Mouse (Mus musculus) gonadal fat pad, adult 2 months (tissue): ENCODE data around the gene Arl2. TPM values are rescaled to one million over a fixed set of nuclear protein-coding genes. Genes with fewer than 3 reads are reported as not detected.
"Not testable (repeated sequence)": the region's sequence is repeated elsewhere in the genome, so short reads cannot be mapped to it uniquely, and the experiment has no call there.

ENCODE experiments used
- DNase-seq: peaks from one replicate; pipeline ENCODE4 v3.0.0-alpha.2; 2012; ENCODE audit warnings: low read depth
- polyA plus RNA-seq: library from polyadenylated mRNA; depleted of rRNA; stranded (reverse); fragments of >200 nt; gene quantifications from 2 replicates; pipeline ENCODE4 v1.2.3, GENCODE M21; 2012; rRNA removed

The Arl2 gene
- polyA plus RNA-seq: 141 and 162 TPM in 2 replicates

GRCm38 (mm10) chr19:6141394-6141749 lies at the start of gene Arl2:
Gene Arl2 (minus strand): TSS chr19:6141548.
- DNase-seq: no peak

GRCm38 (mm10) chr19:6184131-6184530 lies 42.8 kb upstream of the Arl2 start, which contains the start of gene Majin:
Gene Majin (plus strand): TSS chr19:6184388.
- no peak for DNase-seq

GRCm38 (mm10) chr19:6182534-6182933 lies 41.2 kb upstream of the Arl2 start:
- DNase-seq: no peak

DNA sequence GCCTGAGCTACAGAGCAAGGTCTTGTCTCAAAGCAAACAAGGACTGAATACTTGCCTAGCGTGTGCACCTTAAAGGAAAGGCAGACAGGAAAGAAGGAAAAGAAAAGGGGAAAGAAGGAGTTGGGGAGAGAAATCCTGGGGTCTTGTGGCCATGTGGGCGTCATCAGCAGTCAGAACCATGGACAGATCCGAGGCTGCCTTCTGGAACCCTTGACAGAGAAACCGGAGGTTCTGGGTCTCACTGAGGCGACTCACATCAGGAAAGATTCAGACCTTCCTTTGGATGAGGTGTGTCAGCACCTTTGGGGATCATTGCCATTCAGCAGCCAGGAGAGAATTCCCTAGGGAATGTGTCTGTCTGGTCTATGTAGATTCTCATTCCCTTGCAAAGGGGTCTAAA lies 40.3 kb upstream of the Arl2 start:
- no peak for DNase-seq

DNA sequence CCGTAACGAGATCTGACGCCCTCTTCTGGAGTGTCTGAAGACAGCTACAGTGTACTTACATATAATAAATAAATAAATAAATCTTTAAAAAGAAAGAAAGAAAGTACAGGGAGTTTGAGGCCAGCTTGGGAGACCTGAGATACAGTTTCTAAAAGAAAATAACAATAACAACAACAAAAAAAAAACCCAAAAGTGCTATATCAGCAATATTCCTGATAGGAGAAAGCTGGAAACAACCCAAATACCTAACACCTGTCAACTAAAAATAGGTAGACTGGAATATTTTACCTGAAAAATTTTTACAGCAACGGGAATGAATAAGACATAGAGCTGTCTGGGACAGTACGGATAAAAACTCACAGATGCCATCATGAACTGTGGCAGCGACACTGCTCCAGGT lies 37.4 kb upstream of the Arl2 start:
- no peak for DNase-seq

- no peak for DNase-seq
These were observed 33.4 kb upstream of the Arl2 start for GRCm38 (mm10) chr19:6174771-6175170.

GRCm38 (mm10) chr19:6171215-6171614 lies 29.9 kb upstream of the Arl2 start:
- DNase-seq: no peak

- no peak for DNase-seq
These were observed 25.4 kb upstream of the Arl2 start for GRCm38 (mm10) chr19:6166750-6167149.

DNA sequence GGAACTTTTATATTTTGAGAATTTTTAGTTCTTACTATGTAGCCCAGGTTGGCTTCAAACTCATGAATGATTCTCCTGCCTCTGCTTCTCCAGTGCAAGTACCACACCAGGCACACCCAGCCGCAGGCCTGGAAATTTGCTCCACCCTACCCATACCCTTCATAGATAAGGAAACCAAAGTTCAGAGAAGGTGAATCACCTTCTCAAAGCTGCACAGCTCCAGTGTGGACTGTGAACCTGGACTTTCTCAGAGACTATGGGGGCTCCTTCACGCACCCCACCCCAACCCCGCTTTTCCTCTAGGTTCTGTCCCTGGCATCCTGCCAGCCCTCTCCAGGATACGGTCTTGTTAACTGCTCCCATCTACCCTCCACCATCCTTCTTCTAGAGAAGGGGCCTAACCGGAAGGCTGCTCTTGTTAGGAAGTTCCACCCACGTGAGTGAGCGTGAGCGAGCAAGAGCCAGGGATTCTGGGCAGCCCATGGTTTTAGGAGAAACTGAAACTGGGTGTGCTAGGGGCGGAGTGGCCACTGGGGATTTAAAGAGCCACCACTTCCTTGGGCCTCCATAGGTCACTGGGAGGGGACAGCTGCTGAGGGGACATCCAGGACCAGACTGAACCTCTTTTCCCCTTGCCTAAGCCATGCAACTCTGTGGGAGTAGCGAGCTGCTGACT lies 22.7 kb upstream of the Arl2 start:
- no peak for DNase-seq

- DNase-seq: no peak
These were observed 15.9 kb upstream of the Arl2 start for GRCm38 (mm10) chr19:6157220-6157619.

DNA sequence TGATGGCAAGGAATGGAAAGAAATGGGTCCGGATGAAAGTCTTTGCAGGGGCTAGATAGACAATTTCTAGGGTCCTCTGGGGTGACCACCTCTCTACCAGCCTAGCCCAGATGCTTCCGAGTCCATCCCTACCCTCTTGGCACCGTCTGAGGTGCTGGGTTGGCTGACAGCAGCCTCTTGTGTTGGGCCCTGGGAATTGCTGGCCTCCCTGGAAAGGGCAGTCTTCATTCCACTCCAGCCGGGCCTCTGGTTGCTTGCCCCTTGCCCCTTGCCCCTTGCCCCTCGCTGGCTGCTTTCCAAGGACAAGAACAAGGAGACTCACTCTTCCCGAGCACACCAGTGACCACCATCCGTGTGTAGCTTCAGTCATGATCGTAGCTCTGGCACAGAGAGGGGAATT lies 15.0 kb upstream of the Arl2 start:
- DNase-seq: no peak

DNA sequence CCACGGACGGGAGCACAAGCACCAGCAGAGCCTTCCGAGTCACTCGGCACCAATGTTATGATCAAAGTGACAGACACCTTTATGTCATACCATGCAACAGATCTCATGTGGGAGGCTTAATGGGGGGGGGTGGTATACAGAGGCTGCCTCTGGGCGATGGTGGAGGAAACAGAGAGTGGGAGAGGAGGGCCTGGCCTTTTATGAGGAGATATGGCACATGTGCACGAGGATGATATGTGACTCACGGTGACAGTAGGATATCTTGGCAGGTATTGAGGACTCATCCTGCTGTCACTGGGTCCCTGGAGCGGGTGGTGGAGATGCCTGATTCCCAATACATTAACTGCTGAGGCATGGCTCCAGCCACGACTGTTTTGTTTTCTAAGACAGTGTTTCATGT lies 13.8 kb upstream of the Arl2 start:
- no peak for DNase-seq

DNA sequence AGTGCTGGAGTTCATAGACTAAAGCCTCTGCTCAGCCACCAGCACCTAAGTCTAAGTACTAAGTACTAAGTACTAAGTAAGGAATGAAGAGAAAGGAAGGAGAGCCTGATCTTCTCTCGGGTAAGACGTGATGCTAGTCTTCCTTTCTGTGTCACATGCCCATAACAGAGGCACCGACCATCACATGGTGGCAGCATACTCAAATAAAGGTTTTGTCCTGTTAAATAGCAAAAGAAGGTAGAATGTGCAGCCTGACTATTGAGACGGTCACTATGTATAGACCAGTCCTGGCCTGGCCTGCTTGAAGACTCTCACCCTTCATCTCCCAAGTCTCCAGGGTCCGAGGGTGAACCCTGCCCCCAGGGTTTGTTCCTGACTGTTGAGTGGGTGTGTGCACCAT lies 3.5 kb upstream of the Arl2 start:
- DNase-seq: no peak

- DNase-seq: no peak
These were observed 512 bp downstream of the Arl2 start, which contains the start of gene Batf2 for GRCm38 (mm10) chr19:6140678-6141393. Gene Batf2 (plus strand): TSS chr19:6140983.

DNA sequence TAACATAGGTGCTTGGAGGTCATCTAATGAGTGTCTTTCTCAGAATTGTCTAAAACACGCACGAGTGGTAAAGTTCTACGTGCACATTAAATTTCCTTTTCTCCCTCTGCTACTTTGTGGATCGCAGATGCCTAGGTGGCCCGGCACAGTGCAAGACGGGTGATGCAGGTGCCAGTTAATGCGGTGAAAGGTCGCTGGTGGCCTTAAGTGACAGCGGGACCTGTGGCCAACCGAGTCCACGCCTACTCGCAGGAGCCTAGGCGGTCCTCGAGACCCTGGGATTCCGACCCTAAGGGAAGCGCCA lies 1.0 kb downstream of the Arl2 start:
- no peak for DNase-seq

DNA sequence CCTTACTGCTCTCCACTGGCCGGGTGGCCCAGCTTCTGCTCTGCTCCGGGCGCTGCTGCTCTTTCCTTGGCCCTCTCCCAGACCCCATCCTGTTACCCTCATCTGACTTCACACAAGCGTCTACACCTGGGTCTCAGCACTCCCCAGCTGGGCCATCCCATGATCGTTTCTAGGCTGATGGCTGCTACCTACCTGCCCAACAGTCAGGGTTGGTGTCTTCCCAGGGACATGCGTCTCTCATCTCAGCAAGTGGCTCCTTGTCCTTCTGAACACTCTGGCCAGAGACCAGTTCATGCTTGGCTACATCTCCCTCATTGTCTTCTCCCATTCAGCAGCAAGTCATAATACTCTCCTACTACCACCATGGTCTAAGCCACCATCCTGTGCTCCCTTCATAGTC lies 1.6 kb downstream of the Arl2 start:
- DNase-seq: no peak

DNA sequence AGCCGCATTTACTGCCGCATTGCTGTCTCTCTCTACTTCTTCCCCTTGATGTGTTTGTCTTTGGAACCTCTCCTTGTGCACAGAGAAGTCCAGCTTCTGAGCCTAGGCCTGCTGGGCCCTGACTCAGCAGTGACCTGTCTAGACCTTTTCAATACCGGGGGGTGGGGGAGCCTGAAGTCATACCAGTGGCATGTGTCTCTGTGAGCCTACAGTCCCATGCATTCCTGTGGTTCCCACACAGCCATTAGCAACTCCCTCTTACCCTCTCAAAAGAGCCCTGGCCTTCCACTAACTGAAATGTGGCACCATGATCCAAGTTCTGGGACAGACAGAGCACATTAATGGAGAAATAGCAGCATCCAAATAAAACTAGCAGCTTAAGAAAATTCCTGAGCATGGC lies 5.0 kb downstream of the Arl2 start:
- DNase-seq: no peak

- DNase-seq: not testable (repeated sequence)
These were observed 8.2 kb downstream of the Arl2 start for GRCm38 (mm10) chr19:6133197-6133596.

DNA sequence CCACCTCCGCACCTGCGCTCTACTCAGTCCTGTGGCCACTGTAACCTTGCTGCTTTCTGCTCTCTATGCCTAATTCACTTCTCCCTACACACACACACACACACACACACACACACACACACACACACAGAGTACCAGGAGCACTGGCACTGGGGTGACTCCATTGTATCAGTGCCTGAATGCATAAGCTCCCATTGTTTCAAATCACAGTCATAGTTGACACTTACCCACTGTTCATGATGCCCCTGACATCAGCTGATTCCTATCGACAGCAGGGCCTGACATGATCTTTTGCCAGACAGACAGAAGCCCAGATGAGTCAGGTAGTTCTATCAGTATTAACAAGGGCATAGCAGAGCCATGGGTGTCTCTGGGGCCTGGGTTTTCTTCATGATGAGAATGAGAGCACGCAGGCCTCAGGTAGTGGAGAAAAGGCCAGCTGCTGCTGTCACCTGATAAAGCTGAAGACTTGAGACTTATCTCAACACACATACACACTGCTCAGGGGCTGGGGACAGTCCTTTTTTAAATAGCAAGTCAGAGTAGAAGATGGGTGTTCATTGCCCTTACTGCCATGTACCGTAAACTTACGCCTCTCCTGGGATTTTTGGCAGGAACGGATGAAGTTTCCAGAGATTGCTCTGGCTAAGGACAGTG lies 9.0 kb downstream of the Arl2 start:
- no peak for DNase-seq

DNA sequence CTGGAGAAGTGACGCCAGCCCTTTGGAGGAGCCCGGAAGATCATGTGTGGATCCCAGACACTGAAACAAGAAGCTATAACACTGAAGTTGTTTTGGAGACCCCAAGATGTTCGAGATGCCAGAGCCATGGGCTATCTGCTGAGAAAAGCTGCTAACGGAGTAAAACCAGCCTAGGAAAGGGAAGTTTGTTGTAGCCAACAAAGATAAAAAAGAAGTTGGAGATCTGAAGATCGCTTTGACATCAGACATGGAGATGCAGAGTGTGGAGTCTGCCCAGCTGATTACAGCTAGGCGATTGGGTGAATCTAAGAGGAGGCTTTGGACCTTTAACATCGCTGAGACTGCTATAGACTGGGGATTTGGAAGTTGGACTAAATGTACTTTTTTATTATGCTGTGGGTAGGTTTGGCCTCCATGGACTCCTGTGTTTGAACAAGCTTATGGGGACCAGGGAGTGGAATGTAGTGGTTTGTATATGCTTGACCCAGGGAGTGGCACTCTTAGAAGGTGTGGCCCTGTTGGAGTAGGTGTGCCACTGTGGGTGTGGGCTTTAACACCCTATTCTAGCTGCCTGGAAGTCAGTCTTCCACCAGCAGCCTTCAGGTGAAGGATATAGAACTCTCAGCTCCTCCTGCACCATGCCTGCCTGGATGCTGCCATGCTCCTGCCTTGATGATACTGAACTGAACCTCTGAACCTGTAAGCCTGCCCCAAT lies 10.8 kb downstream of the Arl2 start:
- DNase-seq: not testable (repeated sequence)

DNA sequence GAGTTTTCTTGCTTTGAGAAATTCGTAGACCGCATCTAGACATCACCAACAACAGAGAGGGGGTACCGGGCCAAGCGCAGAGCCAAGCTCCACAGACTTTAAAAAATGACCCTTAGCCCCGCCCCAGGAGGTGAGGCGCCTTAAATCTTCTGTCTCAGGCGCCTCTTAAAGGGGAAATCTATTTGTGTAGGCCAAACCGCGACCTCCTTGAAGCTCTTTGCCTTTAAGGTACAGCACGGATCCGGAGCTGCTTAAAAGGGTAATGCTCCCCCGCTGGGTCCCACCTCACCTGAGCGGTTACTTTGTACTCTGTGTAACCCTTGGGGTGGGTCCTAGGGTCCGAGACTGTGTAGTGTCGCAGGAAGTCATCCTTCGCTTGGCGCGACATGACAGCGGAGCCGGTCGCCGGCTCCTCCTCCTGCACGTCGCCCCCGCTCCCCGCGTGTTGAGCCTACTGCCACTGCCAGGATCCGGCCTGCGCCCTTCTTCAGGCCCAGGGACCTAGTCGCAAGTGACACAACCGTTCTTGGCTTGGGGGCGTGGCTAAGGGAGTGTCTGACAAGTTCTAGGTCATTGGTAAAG lies 13.5 kb downstream of the Arl2 start, which contains the start of gene Snx15:
Snx15 (minus strand) TSS at position 545 of the 582 bp plus-strand sequence.
- peak; percentile 74 for DNase-seq
